Mouse (Mus musculus) cerebellum, adult 2 months (tissue): ENCODE data around the gene Ctbs.

Source experiments
- CTCF ChIP-seq: fragments of 200-500 bp; IDR thresholded peaks from 2 replicates; pipeline ENCODE4 v1.5.1; 2011; ENCODE audit warnings: low read depth, mild to moderate bottlenecking, control low read depth, low read length, moderate library complexity, borderline replicate concordance; ENCODE audit not compliant: insufficient read depth
- POLR2A ChIP-seq: fragments of 200-500 bp; IDR thresholded peaks from 2 replicates; pipeline ENCODE4 v1.6.1; 2011; ENCODE audit warnings: low read length, control low read depth, borderline replicate concordance; ENCODE audit not compliant: insufficient read depth

DNA sequence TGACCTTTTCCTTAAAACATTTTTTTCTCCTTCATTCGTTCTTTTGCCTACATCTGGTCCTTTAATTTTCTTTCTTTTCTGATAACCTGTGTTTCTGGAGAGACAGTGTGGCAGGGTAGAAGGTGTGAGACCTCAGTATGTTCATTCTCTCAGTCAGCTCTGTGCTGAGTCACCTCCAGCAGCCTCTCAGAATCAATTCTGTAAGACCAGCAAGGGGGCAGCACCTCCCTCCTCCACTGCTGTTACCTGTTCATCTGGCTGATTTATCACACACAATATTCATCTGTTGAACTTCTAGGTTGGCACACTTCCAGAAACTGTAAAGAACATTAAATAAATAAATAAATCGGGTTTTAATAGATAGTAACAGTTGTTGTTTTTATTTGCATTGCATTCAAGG lies 13.3 kb downstream of the Ctbs start:
- TF ChIP-seq POLR2A (no peak), CTCF (no peak)
